Mouse (Mus musculus) Muller cell, postnatal 12 days (primary cell): ENCODE data around the gene Zfp78.

Source experiments
- DNase-seq: peaks from one replicate; pipeline ENCODE4 v3.0.0-alpha.2; 2015; ENCODE audit errors: inconsistent ontology term

The Zfp78 gene

DNA sequence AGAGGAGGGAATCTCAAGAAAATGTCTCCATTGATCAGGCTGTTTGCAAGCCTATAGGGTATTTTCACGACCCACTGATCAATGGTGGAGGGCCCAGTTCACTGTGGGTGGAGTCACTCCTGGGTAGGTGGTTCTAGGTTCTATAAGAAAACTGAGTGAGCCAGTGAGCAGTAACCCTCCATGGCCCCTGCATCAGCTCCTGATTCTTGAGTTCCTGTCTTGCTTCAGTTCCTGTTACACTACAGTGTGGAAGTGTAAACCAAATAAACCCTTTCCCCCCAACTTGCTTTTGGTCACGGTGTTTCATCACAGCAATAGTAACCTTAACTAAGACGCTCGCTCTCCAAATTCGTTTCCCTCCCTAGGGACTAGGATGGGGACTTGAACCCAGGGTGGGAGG is 25.9 kb downstream of the Zfp78 start:
- no peak for DNase-seq

DNA sequence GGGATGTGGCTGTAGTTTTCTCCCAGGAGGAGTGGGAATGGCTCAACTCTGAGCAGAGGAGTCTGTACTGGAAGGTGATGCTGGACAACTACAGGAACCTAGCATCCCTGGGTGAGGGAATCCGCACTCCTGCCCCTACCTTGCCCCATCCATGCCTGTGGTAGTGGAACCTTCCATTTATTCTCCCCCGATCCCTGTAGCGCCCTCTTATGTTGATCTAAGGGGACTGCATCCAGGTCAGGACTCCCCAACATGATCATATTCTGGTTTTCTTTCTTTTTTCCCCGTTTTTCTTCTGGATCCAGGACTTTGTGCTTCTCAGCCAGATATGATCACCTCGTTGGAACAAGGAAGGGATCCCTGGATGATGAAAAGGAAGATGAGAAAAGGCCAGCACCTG is 26.4 kb downstream of the Zfp78 start:
- no peak for DNase-seq

DNA sequence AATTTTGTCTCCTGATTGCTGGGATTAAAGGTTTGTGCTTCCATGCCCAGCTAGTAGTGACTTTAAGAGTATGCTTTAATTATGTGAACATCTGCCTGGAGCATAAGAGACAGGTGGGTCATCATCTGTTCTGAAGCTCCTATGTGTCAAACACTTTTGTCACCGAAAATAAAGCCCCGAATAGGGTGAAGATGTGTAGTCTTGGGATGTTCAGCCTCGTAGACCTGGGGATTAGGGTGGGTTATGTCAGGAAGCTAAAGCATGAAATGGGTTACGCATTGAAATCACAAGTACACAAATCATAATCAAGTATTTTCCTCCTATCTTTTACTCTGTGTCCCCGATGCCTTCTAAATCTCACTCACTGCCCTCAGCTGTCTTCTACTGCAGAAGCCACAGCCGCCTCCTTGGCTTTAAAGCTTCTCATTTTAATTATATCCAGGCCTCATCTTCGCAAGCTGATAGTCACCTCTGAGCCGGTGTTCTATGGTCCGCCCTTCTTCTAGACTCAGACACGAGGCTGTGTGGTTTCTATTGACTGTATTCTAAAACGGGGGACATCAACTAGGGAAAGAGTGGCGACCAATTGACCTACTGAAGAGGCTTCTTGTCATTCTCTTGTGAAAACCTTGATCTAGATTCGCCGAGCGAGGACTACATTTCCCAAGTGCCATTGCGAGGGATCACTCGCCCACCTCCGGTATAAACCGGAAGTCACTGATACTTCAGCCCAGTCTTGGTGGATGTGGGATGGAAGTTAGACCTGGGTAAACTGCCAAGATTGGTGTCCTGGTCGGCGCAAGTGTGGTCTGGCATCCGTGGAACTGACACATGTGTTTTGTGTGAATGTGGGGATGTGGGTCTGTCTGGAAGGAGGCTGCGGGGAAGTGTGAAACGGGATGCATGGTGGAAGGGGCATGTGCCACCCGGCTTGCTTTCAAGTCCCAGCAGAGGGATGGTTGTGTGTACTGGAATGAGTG is 35.2 kb downstream of the Zfp78 start, which contains the start of gene Smim17:
Gene Smim17 (plus strand): TSS at position 720 of the 980 bp plus-strand sequence.
- peak; percentile 39 for DNase-seq

DNA sequence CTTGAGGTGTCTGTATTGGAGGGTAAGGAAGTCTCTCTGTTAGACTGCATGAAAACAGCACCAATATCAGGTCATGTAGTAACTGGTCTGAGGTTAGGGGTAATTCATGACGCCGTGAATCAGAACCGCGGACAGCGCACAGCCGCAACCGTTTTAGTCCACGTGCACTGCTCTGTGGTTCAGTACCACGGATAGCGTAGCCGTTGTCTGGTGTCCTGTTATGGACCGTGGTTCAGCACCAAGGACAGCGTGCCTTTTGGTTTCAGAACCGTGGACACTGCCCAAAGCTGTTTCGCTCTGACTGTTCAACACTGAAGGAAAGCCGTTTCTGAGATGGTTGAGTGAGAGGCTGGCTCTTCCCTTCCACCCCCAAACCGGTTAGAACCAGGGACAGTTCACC is 47.0 kb downstream of the Zfp78 start, which contains the start of gene Gm20715:
Gene Gm20715 (plus strand): TSS at position 235 of the 400 bp plus-strand sequence.
- peak; percentile 82 for DNase-seq

- no peak for DNase-seq
Observed at GRCm38 (mm10) chr7:6414626-6415441, 51.8 kb downstream of the Zfp78 start.

GRCm38 (mm10) chr7:6415442-6415787 is 52.3 kb downstream of the Zfp78 start:
- DNase-seq, result no peak

- DNase-seq, result no peak
Observed at GRCm38 (mm10) chr7:6419894-6420293, 56.8 kb downstream of the Zfp78 start.

GRCm38 (mm10) chr7:6429381-6429780 is 66.3 kb downstream of the Zfp78 start:
- no peak for DNase-seq

- DNase-seq, result peak; percentile 32
Observed at GRCm38 (mm10) chr7:6430342-6430741, 67.3 kb downstream of the Zfp78 start.
